ENCODE assay signal across 32 mouse cellular contexts in genomic region chr19:61269141-61269540, GRCm38 (mm10). TPM values are rescaled to one million over a fixed set of nuclear protein-coding genes. Genes with fewer than 3 reads are reported as not detected.
"Had no signal": no experiment of that assay in that cellular context is flagged by ENCODE, and none has a peak within 500 bp of the region (broad histone marks: within the 10 kb centered on the region; RNA-seq: fewer than 3 reads in every experiment).

No protein-coding gene starts in this region.

RNA-seq across cellular contexts. Expression of gene Gm21060, which starts 27.7 kb away (rescaled TPM):
- total RNA-seq: gastrocnemius, adult 2 months; gastrocnemius, postnatal 10 days; gastrocnemius, postnatal 25 days; gastrocnemius, postnatal 4 days; granulocyte monocyte progenitor cell, adult 5-6 weeks; heart, adult 2 months; heart, postnatal 14 days; heart, postnatal 36 days; hematopoietic stem cell, adult 5-6 weeks; layer of hippocampus, adult 2 months; layer of hippocampus, postnatal 10 days; layer of hippocampus, postnatal 25 days; left cerebral cortex, adult 2 months; left cerebral cortex, postnatal 14 days; left cerebral cortex, postnatal 36 days had no signal
- polyA plus RNA-seq: heart, adult 2 months; heart, embryonic 11.5 days; heart, embryonic 15.5 days; heart, postnatal 0 days; hindbrain, embryonic 11.5 days; hindbrain, embryonic 13.5 days; hindbrain, embryonic 15.5 days; inflammation-experienced regulatory T-cells, adult 6 months; intestine, embryonic 15.5 days; intestine, postnatal 0 days; kidney, embryonic 14.5 days; kidney, embryonic 16.5 days; limb, embryonic 10.5 days; limb, embryonic 12.5 days; limb, embryonic 14.5 days; liver, embryonic 11.5 days; liver, embryonic 14.5 days; liver, embryonic 16.5 days had no signal
